ENCODE assay signal across 23 mouse cellular contexts in the genomic region with DNA sequence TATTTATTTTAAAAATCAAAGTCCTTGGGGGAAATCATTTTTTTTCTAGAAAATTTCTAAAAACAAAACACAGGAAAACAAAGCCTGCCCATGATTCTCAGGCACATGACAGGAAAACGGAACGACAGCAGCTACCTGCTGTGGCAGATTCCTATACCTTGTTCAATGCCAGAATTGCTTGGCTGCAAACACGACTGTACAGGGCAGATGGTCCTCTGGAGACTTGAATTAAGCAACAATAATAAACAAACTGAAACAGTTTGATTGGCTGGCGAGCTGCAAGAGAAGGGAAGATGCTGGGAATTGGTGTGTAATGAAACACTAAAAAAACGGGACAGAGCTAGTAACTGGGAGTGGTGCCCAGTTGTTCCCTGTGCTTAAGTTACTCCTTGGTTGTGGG.
DNase-seq lines count a peak whose midpoint lies in the region; ATAC-seq and TF ChIP-seq lines count a peak whose summit lies in the region.
"Had no signal": no experiment of that assay in that cellular context is flagged by ENCODE, and none has a peak within 500 bp of the region (broad histone marks: within the 10 kb centered on the region; RNA-seq: fewer than 3 reads in every experiment).

No protein-coding gene starts in this region.

- H3K9ac ChIP-seq in forebrain, postnatal 0 days = no peak overlapping the region
- no peak overlapping the region for H3K9ac ChIP-seq in forebrain, embryonic 13.5 days
- no peak overlapping the region for H3K9ac ChIP-seq in embryonic facial prominence, embryonic 12.5 days
- no peak overlapping the region for H3K9ac ChIP-seq in stomach, postnatal 0 days (ENCODE audit: low read length)
- no peak overlapping the region for H3K9ac ChIP-seq in kidney, embryonic 16.5 days (replicated peaks; ENCODE audit: low read length)
- H3K9ac ChIP-seq: heart, embryonic 15.5 days; kidney, embryonic 15.5 days; liver, embryonic 14.5 days; lung, embryonic 15.5 days; stomach, embryonic 15.5 days had no signal

- no peak overlapping the region for H3K27ac ChIP-seq in forebrain, postnatal 0 days (ENCODE audit: low read depth, low read length)
- no peak overlapping the region for H3K27ac ChIP-seq in forebrain, embryonic 13.5 days
- H3K27ac ChIP-seq in embryonic facial prominence, embryonic 12.5 days = 0 out of 2 replicates have a peak overlapping the region, but pooled peaks have one; percentile 33
- no peak overlapping the region for H3K27ac ChIP-seq in stomach, postnatal 0 days (replicated peaks)
- no peak overlapping the region for H3K27ac ChIP-seq in kidney, embryonic 16.5 days (ENCODE audit: low read length)
- H3K27ac ChIP-seq: heart, adult 2 months; heart, embryonic 15.5 days; kidney, embryonic 15.5 days; liver, embryonic 14.5 days; lung, embryonic 15.5 days; macrophage; midbrain, embryonic 10.5 days; stomach, embryonic 15.5 days had no signal

- H3K9me3 ChIP-seq in forebrain, postnatal 0 days (ENCODE audit: low read length) = no peaks in the 10 kb centered on the region
- H3K9me3 ChIP-seq in forebrain, embryonic 13.5 days (replicated peaks) = no peaks in the 10 kb centered on the region
- H3K9me3 ChIP-seq in embryonic facial prominence, embryonic 12.5 days = no peaks in the 10 kb centered on the region
- H3K9me3 ChIP-seq in stomach, postnatal 0 days (ENCODE audit: control insufficient read depth, low read length) = no peaks in the 10 kb centered on the region
- no peaks in the 10 kb centered on the region for H3K9me3 ChIP-seq in kidney, embryonic 16.5 days (ENCODE audit: low read length)
- H3K9me3 ChIP-seq: heart, embryonic 15.5 days; kidney, embryonic 15.5 days; lung, embryonic 15.5 days; midbrain, embryonic 10.5 days; stomach, embryonic 15.5 days had no signal

- H3K4me3 ChIP-seq in forebrain, postnatal 0 days (ENCODE audit: low read depth, low read length) = no peak overlapping the region
- no peak overlapping the region for H3K4me3 ChIP-seq in forebrain, embryonic 13.5 days
- H3K4me3 ChIP-seq in embryonic facial prominence, embryonic 12.5 days = no peak overlapping the region
- H3K4me3 ChIP-seq in stomach, postnatal 0 days (ENCODE audit: low read depth, low read length) = no peak overlapping the region
- H3K4me3 ChIP-seq in kidney, embryonic 16.5 days (ENCODE audit: low read length) = no peak overlapping the region
- H3K4me3 ChIP-seq: heart, adult 2 months; heart, embryonic 15.5 days; kidney, embryonic 15.5 days; lung, embryonic 15.5 days; midbrain, embryonic 10.5 days; stomach, embryonic 15.5 days had no signal

- TF ChIP-seq EP300 in stomach, postnatal 0 days (optimal IDR thresholded peaks at IDR 0.05) = no peak

- 39% methylated on average over 5 of the region's 5 CpGs for WGBS in forebrain, postnatal 0 days
- 60% methylated on average over 5 of the region's 5 CpGs for WGBS in forebrain, embryonic 13.5 days
- 45% methylated on average over 5 of the region's 5 CpGs for WGBS in embryonic facial prominence, embryonic 12.5 days
- 53% methylated on average over 5 of the region's 5 CpGs for WGBS in stomach, postnatal 0 days
- WGBS in kidney, embryonic 16.5 days = 43% methylated on average over 5 of the region's 5 CpGs

- no peaks in the 10 kb centered on the region for H3K4me1 ChIP-seq in forebrain, postnatal 0 days (ENCODE audit: insufficient read depth)
- peaks cover 3% of the 10 kb centered on the region; the same call in 1 of the 2 replicates for H3K4me1 ChIP-seq in forebrain, embryonic 13.5 days
- H3K4me1 ChIP-seq in embryonic facial prominence, embryonic 12.5 days = peaks cover 5% of the 10 kb centered on the region; the same call in 1 of the 2 replicates
- no peaks in the 10 kb centered on the region for H3K4me1 ChIP-seq in stomach, postnatal 0 days (replicated peaks; ENCODE audit: control insufficient read depth, insufficient read depth)
- no peaks in the 10 kb centered on the region for H3K4me1 ChIP-seq in kidney, embryonic 16.5 days (ENCODE audit: insufficient read depth, low read length)
- H3K4me1 ChIP-seq: heart, embryonic 15.5 days; kidney, embryonic 15.5 days; lung, embryonic 15.5 days; midbrain, embryonic 10.5 days; stomach, embryonic 15.5 days had no signal

- no peaks in the 10 kb centered on the region for H3K36me3 ChIP-seq in forebrain, postnatal 0 days (ENCODE audit: insufficient read depth)
- no peaks in the 10 kb centered on the region for H3K36me3 ChIP-seq in forebrain, embryonic 13.5 days (ENCODE audit: poor library complexity, severe bottlenecking)
- H3K36me3 ChIP-seq in embryonic facial prominence, embryonic 12.5 days = no peaks in the 10 kb centered on the region
- H3K36me3 ChIP-seq in stomach, postnatal 0 days (ENCODE audit: control insufficient read depth, insufficient read depth, low read length) = no peaks in the 10 kb centered on the region
- H3K36me3 ChIP-seq in kidney, embryonic 16.5 days (ENCODE audit: insufficient read depth, low read length) = no peaks in the 10 kb centered on the region
- H3K36me3 ChIP-seq: heart, embryonic 15.5 days; kidney, embryonic 15.5 days; lung, embryonic 15.5 days; midbrain, embryonic 10.5 days; stomach, embryonic 15.5 days had no signal

- H3K27me3 ChIP-seq in forebrain, postnatal 0 days (ENCODE audit: insufficient read depth, low read length) = no peaks in the 10 kb centered on the region
- no peaks in the 10 kb centered on the region for H3K27me3 ChIP-seq in forebrain, embryonic 13.5 days
- H3K27me3 ChIP-seq in embryonic facial prominence, embryonic 12.5 days = no peaks in the 10 kb centered on the region
- no peaks in the 10 kb centered on the region for H3K27me3 ChIP-seq in stomach, postnatal 0 days (ENCODE audit: control insufficient read depth, insufficient read depth, low read length)
- no peaks in the 10 kb centered on the region for H3K27me3 ChIP-seq in kidney, embryonic 16.5 days (ENCODE audit: insufficient read depth, low read length)
- H3K27me3 ChIP-seq: heart, embryonic 15.5 days; kidney, embryonic 15.5 days; lung, embryonic 15.5 days; Patski; stomach, embryonic 15.5 days had no signal

- DNase-seq in cerebellum, adult 11-12 months = peak; percentile 7
- no peak for DNase-seq in cerebellum, adult 9-11 months
- DNase-seq in forebrain, postnatal 0 days = peak; percentile 31
- peak; percentile 59 for DNase-seq in brain, adult 2 months (ENCODE audit: low read depth, low spot score)
- DNase-seq in stomach, postnatal 0 days (ENCODE audit: low spot score) = no peak
- DNase-seq: adrenal gland, postnatal 10 days; heart, adult 2 months; layer of hippocampus, postnatal 36 days; retina, postnatal 1 day had no signal

- H3K4me2 ChIP-seq in forebrain, postnatal 0 days (ENCODE audit: low read depth) = no peak overlapping the region
- H3K4me2 ChIP-seq in forebrain, embryonic 13.5 days = no peak overlapping the region
- H3K4me2 ChIP-seq in embryonic facial prominence, embryonic 12.5 days (replicated peaks) = no peak overlapping the region
- no peak overlapping the region for H3K4me2 ChIP-seq in stomach, postnatal 0 days (replicated peaks; ENCODE audit: low read depth)
- H3K4me2 ChIP-seq in kidney, embryonic 16.5 days (replicated peaks; ENCODE audit: low read depth, low read length) = no peak overlapping the region
- H3K4me2 ChIP-seq: heart, embryonic 15.5 days; kidney, embryonic 15.5 days; lung, embryonic 15.5 days; stomach, embryonic 15.5 days had no signal

- ATAC-seq in forebrain, postnatal 0 days = 0 out of 2 replicates have a peak, but pooled peaks have one; percentile 25
- no peak for ATAC-seq in forebrain, embryonic 13.5 days
- ATAC-seq in embryonic facial prominence, embryonic 12.5 days (ENCODE audit: insufficient number of reproducible peaks, insufficient read depth, low FRiP score, low TSS enrichment) = no peak
- no peak for ATAC-seq in stomach, postnatal 0 days (ENCODE audit: low FRiP score, low TSS enrichment)
- ATAC-seq in kidney, embryonic 16.5 days (ENCODE audit: low FRiP score, low TSS enrichment) = no peak
- ATAC-seq: CD4-positive, CD25-positive, alpha-beta regulatory T cell, adult 4 months; hindbrain, embryonic 16.5 days; intestine, embryonic 16.5 days; Patski had no signal

- TF ChIP-seq CTCF in forebrain, postnatal 0 days (IDR thresholded peaks at IDR 0.05; ENCODE audit: low read depth) = no peak
- no peak for TF ChIP-seq CTCF in stomach, postnatal 0 days (IDR thresholded peaks at IDR 0.05; ENCODE audit: low read depth)

Comparison
In these comparisons a context has a peak if more than half of its experiments do, and no peak if none do; other contexts are left out.
1. DNase-seq: peak in cerebellum, adult 11-12 months (single experiment), forebrain, postnatal 0 days (single experiment) and brain, adult 2 months (single experiment); none in cerebellum, adult 9-11 months (single experiment) and stomach, postnatal 0 days (single experiment).